Mouse (Mus musculus): ENCODE measurements around the gene Dbp. TPM values are rescaled to one million over a fixed set of nuclear protein-coding genes. Genes with fewer than 3 reads are reported as not detected.

Dbp gene
- total RNA-seq, 1 experiment from 2014 or later, result 12.1 TPM

GRCm38 (mm10) chr7:45748110-45748509 is 43.2 kb downstream of the Dbp start:
- no peak for ATAC-seq (ENCODE audit: extremely low read depth, insufficient number of reproducible peaks, low FRiP score, poor library complexity, severe bottlenecking)

GRCm38 (mm10) chr7:45749401-45749800 is 44.5 kb downstream of the Dbp start:
- ATAC-seq (ENCODE audit: extremely low read depth, insufficient number of reproducible peaks, low FRiP score, poor library complexity, severe bottlenecking), result no peak

- no peak for ATAC-seq (ENCODE audit: extremely low read depth, insufficient number of reproducible peaks, low FRiP score, poor library complexity, severe bottlenecking)
These were observed 45.3 kb downstream of the Dbp start for GRCm38 (mm10) chr7:45750162-45750561.

- no peak for ATAC-seq (ENCODE audit: extremely low read depth, insufficient number of reproducible peaks, low FRiP score, poor library complexity, severe bottlenecking)
These were observed 50.8 kb downstream of the Dbp start for GRCm38 (mm10) chr7:45755703-45756102.

- no peak for ATAC-seq (ENCODE audit: extremely low read depth, insufficient number of reproducible peaks, low FRiP score, poor library complexity, severe bottlenecking)
These were observed 54.5 kb downstream of the Dbp start for GRCm38 (mm10) chr7:45759400-45759799.

Other genes starting within 250 kb of the Dbp start
- gene Ftl1, start 245.2 kb upstream of the Dbp start, total RNA-seq (2017), result 1,339 and 1,541 TPM in 2 replicates
- 31.1 and 37.9 TPM in 2 replicates for gene Bax, start 238.2 kb upstream of the Dbp start, total RNA-seq (2017)
- gene Tulp2, start 223.2 kb upstream of the Dbp start, total RNA-seq (2017), result not detected in 2 replicates
- not detected in 2 replicates for gene Gm45808, start 218.3 kb upstream of the Dbp start, total RNA-seq (2017)
- 3.1 and 3.7 TPM in 2 replicates for gene Dhdh, start 216.3 kb upstream of the Dbp start, total RNA-seq (2017)
- gene Nucb1, start 194.7 kb upstream of the Dbp start, total RNA-seq (2017), result 90.4 and 101 TPM in 2 replicates
- gene Ppp1r15a, start 178.8 kb upstream of the Dbp start, total RNA-seq (2017), result 288 and 364 TPM in 2 replicates
- gene Plekha4, start 178.8 kb upstream of the Dbp start, total RNA-seq (2017), result 1.3 and 1.6 TPM in 2 replicates
- 0.37 TPM in 1 of 2 replicates, not detected in the other for gene Hsd17b14, start 150.2 kb upstream of the Dbp start, total RNA-seq (2017)
- gene Bcat2, start 134.9 kb upstream of the Dbp start, total RNA-seq (2017), result 14.9 and 17.3 TPM in 2 replicates
- gene Fgf21, start 89.6 kb upstream of the Dbp start, total RNA-seq (2017), result not detected in 2 replicates
- not detected in 2 replicates for gene Fut1, start 87.8 kb upstream of the Dbp start, total RNA-seq (2017)
- not detected in 2 replicates for gene Izumo1, start 83.3 kb upstream of the Dbp start, total RNA-seq (2017)
- gene Rasip1, start 77.6 kb upstream of the Dbp start, total RNA-seq (2017), result 2.4 and 2.8 TPM in 2 replicates
- 1.0 TPM in 1 of 2 replicates, not detected in the other for gene Mamstr, start 65.1 kb upstream of the Dbp start, total RNA-seq (2017)
- gene Fut2, start 38.7 kb upstream of the Dbp start, total RNA-seq (2017), result 0.25 and 0.35 TPM in 2 replicates
- not detected in 2 replicates for gene Ntn5, start 21.1 kb upstream of the Dbp start, total RNA-seq (2017)
- 0.23 TPM in 1 of 2 replicates, not detected in the other for gene Sec1, start 10.7 kb upstream of the Dbp start, total RNA-seq (2017)
- gene Car11, start 5.2 kb upstream of the Dbp start, total RNA-seq (2017), result not detected in 2 replicates
- gene Rpl18, start 10.4 kb downstream of the Dbp start, total RNA-seq (2017), result 797 and 936 TPM in 2 replicates
- 25.5 and 27.4 TPM in 2 replicates for gene Sphk2, start 12.9 kb downstream of the Dbp start, total RNA-seq (2017)
- 3.0 and 3.2 TPM in 2 replicates for gene Fam83e, start 16.1 kb downstream of the Dbp start, total RNA-seq (2017)
- not detected in 2 replicates for gene Spaca4, start 20.7 kb downstream of the Dbp start, total RNA-seq (2017)
- not detected in 2 replicates for gene Lmtk3, start 78.7 kb downstream of the Dbp start, total RNA-seq (2017)
- 0.49 TPM in 1 of 2 replicates, not detected in the other for gene Sult2b1, start 79.6 kb downstream of the Dbp start, total RNA-seq (2017)
- 79.6 and 94.0 TPM in 2 replicates for gene Cyth2, start 109.5 kb downstream of the Dbp start, total RNA-seq (2017)
- gene Kcnj14, start 119.7 kb downstream of the Dbp start, total RNA-seq (2017), result 0.23 TPM in 1 of 2 replicates, not detected in the other
- 7.2 and 11.2 TPM in 2 replicates for gene Grwd1, start 125.9 kb downstream of the Dbp start, total RNA-seq (2017)
- 44.6 and 57.7 TPM in 2 replicates for gene Kdelr1, start 167.7 kb downstream of the Dbp start, total RNA-seq (2017)
- 0.12 TPM in 1 of 2 replicates, not detected in the other for gene Grin2d, start 173.3 kb downstream of the Dbp start, total RNA-seq (2017)
- not detected in 2 replicates for gene Syngr4, start 191.6 kb downstream of the Dbp start, total RNA-seq (2017)
- 5.0 and 11.2 TPM in 2 replicates for gene Tmem143, start 191.9 kb downstream of the Dbp start, total RNA-seq (2017)
- gene Emp3, start 216.3 kb downstream of the Dbp start, total RNA-seq (2017), result 176 and 192 TPM in 2 replicates
- 14.1 and 15.8 TPM in 2 replicates for gene Ccdc114, start 219.0 kb downstream of the Dbp start, total RNA-seq (2017)